Mouse (Mus musculus): ENCODE data around the gene Atl3.

The Atl3 gene

GRCm38 (mm10) chr19:7502432-7502831 is 8.6 kb downstream of the Atl3 start:
- DNase-seq, result no peak

GRCm38 (mm10) chr19:7506321-7506720 is 12.5 kb downstream of the Atl3 start:
- no peak for DNase-seq

- peak; percentile 45 for DNase-seq
Measured at GRCm38 (mm10) chr19:7508026-7508425, 14.2 kb downstream of the Atl3 start.

GRCm38 (mm10) chr19:7516437-7516836 is 22.6 kb downstream of the Atl3 start:
- no peak for DNase-seq

- no peak for DNase-seq
Measured at GRCm38 (mm10) chr19:7521619-7522018, 27.8 kb downstream of the Atl3 start.

- DNase-seq, result no peak
Measured at GRCm38 (mm10) chr19:7522856-7523255, 29.0 kb downstream of the Atl3 start.

- DNase-seq, result peak; percentile 67
Measured at GRCm38 (mm10) chr19:7523292-7523691, 29.5 kb downstream of the Atl3 start.

- DNase-seq, result no peak
Measured at GRCm38 (mm10) chr19:7523781-7524180, 29.9 kb downstream of the Atl3 start.

GRCm38 (mm10) chr19:7524879-7525278 is 31.0 kb downstream of the Atl3 start:
- no peak for DNase-seq

GRCm38 (mm10) chr19:7528639-7529428 is 35.0 kb downstream of the Atl3 start:
- DNase-seq, result peak; percentile 82

GRCm38 (mm10) chr19:7531906-7532305 is 38.1 kb downstream of the Atl3 start:
- DNase-seq, result no peak

GRCm38 (mm10) chr19:7533891-7534290 is 40.1 kb downstream of the Atl3 start:
- DNase-seq, result no peak

GRCm38 (mm10) chr19:7548924-7549323 is 55.1 kb downstream of the Atl3 start:
- no peak for DNase-seq

GRCm38 (mm10) chr19:7551550-7552300 is 57.9 kb downstream of the Atl3 start:
- DNase-seq, result no peak

- DNase-seq, result no peak
Measured at GRCm38 (mm10) chr19:7552301-7552673, 58.4 kb downstream of the Atl3 start.

GRCm38 (mm10) chr19:7553441-7553840 is 59.6 kb downstream of the Atl3 start:
- no peak for DNase-seq

- DNase-seq, result no peak
Measured at GRCm38 (mm10) chr19:7554881-7555280, 61.0 kb downstream of the Atl3 start.

GRCm38 (mm10) chr19:7556641-7557040 is 62.8 kb downstream of the Atl3 start:
- no peak for DNase-seq

GRCm38 (mm10) chr19:7557328-7557822 is 63.5 kb downstream of the Atl3 start, which contains the start of gene Pla2g16:
TSS of gene Pla2g16 (plus strand) at chr19:7557459.
- peak; percentile 78 for DNase-seq

- no peak for DNase-seq
Measured at GRCm38 (mm10) chr19:7557844-7558243, 64.0 kb downstream of the Atl3 start.

GRCm38 (mm10) chr19:7558675-7559074 is 64.8 kb downstream of the Atl3 start:
- DNase-seq, result no peak

GRCm38 (mm10) chr19:7559986-7560385 is 66.1 kb downstream of the Atl3 start:
- DNase-seq, result no peak

GRCm38 (mm10) chr19:7561456-7561855 is 67.6 kb downstream of the Atl3 start:
- no peak for DNase-seq

GRCm38 (mm10) chr19:7562601-7563129 is 68.8 kb downstream of the Atl3 start:
- no peak for DNase-seq

All from thymus, postnatal 4 days (tissue).